Mouse (Mus musculus) urinary bladder, postnatal 4 days (tissue): ENCODE measurements around the gene Gon4l.
"Not testable (repeated sequence)": the region's sequence is repeated elsewhere in the genome, so short reads cannot be mapped to it uniquely, and the experiment has no call there.

ENCODE experiments used
- DNase-seq, 2 experiments: peaks; one replicate each; pipeline ENCODE4 v3.0.0; 2021 to 2022; ENCODE audit warnings: low spot score in 2 of 2

Gene Gon4l

GRCm38 (mm10) chr3:88834951-88835491 lies at the start of gene Gon4l:
Gon4l (plus strand) TSS chr3:88835231.
- not testable (repeated sequence) for DNase-seq

GRCm38 (mm10) chr3:88786323-88786722 lies 48.7 kb upstream of the Gon4l start:
- not testable (repeated sequence) for DNase-seq

- DNase-seq = not testable (repeated sequence)
Observed at GRCm38 (mm10) chr3:88786805-88787204, 48.2 kb upstream of the Gon4l start.

- not testable (repeated sequence) for DNase-seq
Observed at GRCm38 (mm10) chr3:88788033-88788432, 47.0 kb upstream of the Gon4l start.

GRCm38 (mm10) chr3:88797507-88797906 lies 37.5 kb upstream of the Gon4l start:
- not testable (repeated sequence) for DNase-seq

DNA sequence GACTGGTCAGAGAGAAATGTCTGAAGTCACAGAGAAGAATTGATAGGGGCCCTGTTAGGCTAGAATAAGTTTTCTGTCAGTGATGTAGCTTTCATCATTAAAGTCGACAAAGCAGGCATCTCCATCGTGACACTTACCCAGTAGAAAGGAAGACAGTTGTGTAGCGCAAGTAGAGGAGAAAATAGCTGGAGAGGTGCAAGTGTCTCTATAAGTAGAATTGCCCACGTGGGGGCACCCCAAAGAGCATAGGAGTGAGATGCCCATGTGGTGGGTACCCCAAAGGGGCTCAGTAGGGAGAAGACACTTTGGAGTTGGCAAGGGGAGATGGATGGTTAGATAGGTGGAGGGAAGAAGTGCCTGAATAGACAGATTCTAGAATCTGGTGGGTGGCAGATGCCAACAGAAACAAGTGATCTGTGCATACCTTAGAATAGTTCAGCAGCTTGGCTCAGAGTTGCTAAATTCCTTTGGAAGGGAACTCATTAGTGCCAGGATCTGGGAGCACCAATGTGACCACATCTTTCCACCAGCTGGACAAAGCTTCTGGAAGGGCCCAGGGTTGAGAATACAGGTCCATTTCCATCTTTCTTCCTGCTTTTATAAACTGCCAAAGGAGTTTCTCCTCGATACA lies 31.0 kb upstream of the Gon4l start:
- DNase-seq = no peak

- no peak for DNase-seq
Observed at GRCm38 (mm10) chr3:88825710-88826109, 9.3 kb upstream of the Gon4l start.

GRCm38 (mm10) chr3:88827231-88827630 lies 7.8 kb upstream of the Gon4l start:
- no peak for DNase-seq

- DNase-seq = peak; percentile 32 to 61
Observed at GRCm38 (mm10) chr3:88831177-88832121, 3.6 kb upstream of the Gon4l start.

GRCm38 (mm10) chr3:88832388-88832787 lies 2.6 kb upstream of the Gon4l start:
- peak in 1 of 2 experiments; percentile 23 for DNase-seq

DNA sequence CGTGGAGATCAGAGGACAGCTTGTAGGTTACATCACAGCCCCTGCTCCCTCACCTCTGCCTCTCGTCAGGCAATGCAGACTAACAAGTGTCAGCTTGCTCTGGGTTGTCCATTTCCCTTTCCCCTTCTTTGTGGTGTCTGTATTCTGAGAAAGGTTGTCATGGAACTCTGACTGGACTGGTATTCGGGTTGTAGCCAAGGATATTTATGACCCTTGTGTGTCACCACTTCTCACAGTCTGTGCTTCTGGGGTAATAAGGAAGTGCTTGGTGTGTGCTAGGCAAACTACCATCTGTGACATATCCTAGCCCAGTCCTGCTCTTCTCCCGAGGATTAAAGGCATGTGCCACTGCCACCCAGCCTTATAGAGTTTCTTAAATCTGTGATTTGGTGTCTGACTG lies 14.1 kb downstream of the Gon4l start:
- no peak for DNase-seq

GRCm38 (mm10) chr3:88855837-88856236 lies 20.8 kb downstream of the Gon4l start:
- no peak for DNase-seq

DNA sequence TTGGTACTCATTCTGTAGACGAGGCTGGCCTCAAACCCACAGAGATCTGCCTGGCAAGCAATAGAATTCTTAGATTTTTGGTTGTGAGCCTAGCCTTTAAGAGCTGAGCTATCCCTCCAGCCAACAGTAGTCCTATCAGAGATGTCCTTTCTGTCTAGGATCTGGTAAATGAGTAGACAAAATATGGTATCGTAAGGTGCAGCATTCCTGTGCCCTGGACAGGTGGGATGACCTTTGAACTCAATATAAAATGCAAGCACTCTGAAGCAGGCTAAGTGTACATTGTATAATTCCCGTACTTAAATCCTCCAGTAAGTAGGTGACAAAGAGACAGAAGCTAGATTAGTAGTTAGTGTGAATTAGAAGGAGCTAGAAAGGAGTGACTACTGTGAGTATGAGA lies 27.1 kb downstream of the Gon4l start:
- DNase-seq = no peak

GRCm38 (mm10) chr3:88866735-88867134 lies 31.7 kb downstream of the Gon4l start:
- DNase-seq = not testable (repeated sequence)

DNA sequence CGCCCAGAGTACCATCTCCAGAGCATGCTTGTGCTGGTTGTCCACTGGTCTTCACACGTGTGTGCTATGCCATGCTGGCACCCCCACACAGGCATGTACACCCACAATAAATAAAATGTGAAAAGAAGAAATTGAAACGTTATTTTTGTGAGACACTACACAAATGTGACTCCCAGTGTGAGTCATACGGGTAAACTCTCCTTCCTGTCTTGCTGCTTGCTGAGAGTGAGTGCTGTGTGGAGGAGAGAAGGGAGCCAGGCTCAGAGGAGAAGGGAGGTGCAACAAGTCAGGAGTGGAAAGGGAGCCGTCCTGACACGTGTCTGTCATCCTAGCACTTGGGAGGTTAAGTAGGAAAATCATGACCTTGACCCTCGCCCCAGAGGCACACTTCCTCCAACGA lies 32.1 kb downstream of the Gon4l start:
- DNase-seq = not testable (repeated sequence)

DNA sequence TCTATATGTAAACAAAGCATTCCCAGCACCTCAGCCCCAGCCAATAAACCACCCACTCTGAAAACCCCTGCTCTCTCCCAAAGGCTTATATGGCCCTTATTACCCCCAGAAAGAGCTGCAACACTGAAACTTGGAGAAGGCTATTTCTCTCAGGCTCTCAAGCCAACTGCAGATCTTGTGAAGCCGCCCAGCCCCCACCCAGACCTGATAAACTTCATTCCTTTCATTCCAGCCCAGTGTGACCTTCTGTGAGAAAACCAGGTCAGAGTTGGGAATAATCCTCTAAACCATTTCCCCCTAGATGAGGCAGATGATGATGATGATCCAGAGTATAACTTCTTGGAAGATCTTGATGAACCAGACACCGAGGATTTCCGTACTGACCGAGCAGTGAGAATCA lies 33.4 kb downstream of the Gon4l start:
- DNase-seq = not testable (repeated sequence)

DNA sequence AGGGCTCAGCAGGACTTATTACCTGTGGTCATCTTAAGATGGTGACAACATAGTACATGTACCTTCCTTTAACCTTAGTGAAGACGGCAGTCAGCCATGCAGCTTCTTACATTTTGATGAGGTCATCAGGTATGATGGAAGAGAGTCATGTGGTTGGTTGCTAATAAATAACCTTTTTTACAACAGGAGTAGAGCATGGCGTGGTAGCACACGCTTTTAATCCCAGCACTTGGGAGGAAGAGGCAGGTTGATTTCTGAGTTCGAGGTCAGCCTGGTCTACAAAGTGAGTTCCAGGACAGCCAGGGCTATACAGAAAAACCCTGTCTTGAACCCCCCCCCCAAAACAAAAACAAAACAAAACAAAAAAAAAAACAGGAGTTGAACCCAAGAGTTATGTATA lies 47.5 kb downstream of the Gon4l start:
- not testable (repeated sequence) for DNase-seq

GRCm38 (mm10) chr3:88893011-88893410 lies 58.0 kb downstream of the Gon4l start:
- not testable (repeated sequence) for DNase-seq

- no peak for DNase-seq
Observed at GRCm38 (mm10) chr3:88904803-88905202, 69.8 kb downstream of the Gon4l start.

- no peak for DNase-seq
Observed at GRCm38 (mm10) chr3:88905209-88905608, 70.2 kb downstream of the Gon4l start.

- no peak for DNase-seq
Observed at GRCm38 (mm10) chr3:88905741-88906140, 70.7 kb downstream of the Gon4l start.

DNA sequence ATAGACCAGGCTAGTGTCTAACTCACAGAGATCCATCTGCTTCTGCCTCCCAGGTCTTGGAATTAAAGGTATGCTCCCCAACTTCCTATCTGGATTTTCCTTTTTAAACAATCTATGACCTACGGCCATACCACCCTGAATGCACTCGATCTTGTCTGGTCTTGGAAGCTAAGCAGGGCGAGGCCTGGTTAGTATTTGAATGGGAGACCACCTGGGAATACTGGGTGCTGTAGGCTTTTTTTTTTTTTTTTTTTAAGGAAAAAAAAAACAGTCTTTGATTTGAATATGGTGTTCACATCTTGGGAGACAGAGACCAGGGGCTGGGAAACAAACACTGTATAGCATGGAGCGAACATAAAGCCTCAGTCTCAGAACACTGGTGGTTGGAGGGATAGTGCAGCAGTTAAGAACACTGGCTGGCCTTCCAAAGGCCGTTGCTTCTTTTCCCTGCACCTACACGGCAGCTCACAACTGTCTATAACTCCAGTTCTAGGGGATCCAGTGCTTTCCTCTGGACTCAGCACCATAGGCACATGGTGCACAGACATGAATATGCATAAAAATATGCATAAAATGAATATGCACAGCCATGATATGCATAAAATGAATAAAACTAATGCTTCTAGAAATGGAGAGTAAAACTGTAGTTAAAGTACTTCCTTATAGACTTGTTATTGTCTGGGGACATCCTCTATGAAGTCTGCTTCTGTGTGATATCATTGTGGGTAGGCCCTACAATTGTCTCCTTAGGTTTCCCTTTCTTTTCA lies 71.5 kb downstream of the Gon4l start:
- DNase-seq = no peak
